Mouse (Mus musculus) CH12.LX (cell line): ENCODE measurements at regions not wholly inside any gene's neighbourhood (a gene's known extent, or its start where the extent isn't known, plus 50 kb on each side); places are given as distances from the start of the nearest gene placed in this dataset.

Experiments used
- DNase-seq: peaks from one replicate; pipeline ENCODE4 v3.0.0-alpha.2; 2013; ENCODE audit errors: extremely low read depth
- H3K27ac ChIP-seq: 2 replicates; pipeline ENCODE4 v1.5.1; 2012; ENCODE audit warnings: low read depth, mild to moderate bottlenecking, control low read depth, moderate library complexity; ENCODE audit not compliant: insufficient read depth
- H3K27me3 ChIP-seq: replicated peaks from 2 replicates; pipeline ENCODE3; 2012; ENCODE audit warnings: inconsistent platforms
- H3K36me3 ChIP-seq, 2 experiments: replicated peaks in 1 of 2; 2 replicates each; pipeline versions ENCODE3 to v1.6.1; 2012; ENCODE audit warnings: inconsistent platforms in 1 of 2, low read length in 1 of 2, mild to moderate bottlenecking in 1 of 2, mixed read lengths in 1 of 2, moderate library complexity in 1 of 2; ENCODE audit not compliant: control insufficient read depth in 1 of 2, insufficient read depth in 1 of 2
- H3K4me1 ChIP-seq, 2 experiments: 2 replicates each; pipeline ENCODE4 v1.6.1; 2012; ENCODE audit warnings: inconsistent platforms in 1 of 2, moderate library complexity in 1 of 2; ENCODE audit not compliant: insufficient read depth in 2 of 2, control insufficient read depth in 1 of 2
- H3K4me2 ChIP-seq: 2 replicates; pipeline ENCODE4 v1.6.1; 2012; ENCODE audit warnings: low read depth, mild to moderate bottlenecking, control low read depth; ENCODE audit not compliant: poor library complexity, insufficient read depth, severe bottlenecking
- H3K4me3 ChIP-seq, 3 experiments: fragments of 150-350 bp in 1 of 3; sonication (generic) in 1 of 3; replicated peaks in 1 of 3; 2 replicates each; pipeline versions ENCODE3 to v1.5.1; 2011 to 2012; ENCODE audit warnings: low read depth in 2 of 3, low read length in 2 of 3, mild to moderate bottlenecking in 2 of 3, moderate library complexity in 2 of 3, control low read depth in 1 of 3, improper control_type of control experiment in 1 of 3, inconsistent platforms in 1 of 3, mixed read lengths in 1 of 3; ENCODE audit not compliant: poor library complexity in 1 of 3
- H3K79me2 ChIP-seq: replicated peaks from 2 replicates; pipeline ENCODE4 v1.6.1; 2012; ENCODE audit warnings: mild to moderate bottlenecking, moderate library complexity; ENCODE audit not compliant: control insufficient read depth, poor library complexity, insufficient read depth, severe bottlenecking; ENCODE audit errors: extremely low read depth
- H3K9ac ChIP-seq: 2 replicates; pipeline ENCODE4 v1.6.1; 2012; ENCODE audit warnings: low read depth, mild to moderate bottlenecking, control low read depth, moderate library complexity; ENCODE audit not compliant: insufficient read depth
- H3K9me3 ChIP-seq: replicated peaks from 2 replicates; pipeline ENCODE3; 2012; ENCODE audit warnings: low read length, inconsistent platforms, mixed read lengths
- BHLHE40 ChIP-seq: IDR thresholded peaks from 2 replicates; pipeline ENCODE4 v1.6.1; 2011; ENCODE audit warnings: mild to moderate bottlenecking, low read depth, low read length, improper control_type of control experiment
- CHD1 ChIP-seq: IDR thresholded peaks from 2 replicates; pipeline ENCODE4 v1.6.1; 2012; ENCODE audit warnings: low read depth, low read length, improper control_type of control experiment, inconsistent platforms
- CTCF ChIP-seq, 2 experiments: IDR thresholded peaks in 1 of 2; conservative IDR thresholded peaks in 1 of 2; 2 replicates each; pipeline ENCODE4 v1.5.1; 2011 to 2012; ENCODE audit warnings: low read depth in 2 of 2, low read length in 2 of 2, improper control_type of control experiment in 1 of 2, inconsistent platforms in 1 of 2, mild to moderate bottlenecking in 1 of 2, moderate library complexity in 1 of 2
- E2F4 ChIP-seq: IDR thresholded peaks from 2 replicates; pipeline ENCODE4 v1.6.1; 2011; ENCODE audit warnings: low read depth, low read length, improper control_type of control experiment; ENCODE audit not compliant: insufficient replicate concordance
- HCFC1 ChIP-seq: IDR thresholded peaks from 2 replicates; pipeline ENCODE4 v1.6.1; 2012; ENCODE audit warnings: low read depth, mild to moderate bottlenecking, inconsistent platforms, low read length, improper control_type of control experiment
- IRF4 ChIP-seq: IDR thresholded peaks from 2 replicates; pipeline ENCODE4 v1.6.1; 2014; ENCODE audit warnings: low read depth, mild to moderate bottlenecking, inconsistent platforms, low read length, improper control_type of control experiment
- KAT2A ChIP-seq: IDR thresholded peaks from 2 replicates; pipeline ENCODE4 v1.6.1; 2012; ENCODE audit warnings: low read length, improper control_type of control experiment, inconsistent platforms; ENCODE audit not compliant: insufficient replicate concordance
- MAZ ChIP-seq: IDR thresholded peaks from 2 replicates; pipeline ENCODE4 v1.6.1; 2012; ENCODE audit warnings: low read depth, mild to moderate bottlenecking, inconsistent platforms, low read length, improper control_type of control experiment, moderate library complexity
- MEF2A ChIP-seq: IDR thresholded peaks from 2 replicates; pipeline ENCODE4 v1.6.1; 2014; ENCODE audit warnings: low read depth, mild to moderate bottlenecking, inconsistent platforms, low read length, improper control_type of control experiment, borderline replicate concordance
- MYC ChIP-seq: IDR thresholded peaks from 2 replicates; pipeline ENCODE4 v1.6.1; 2011; ENCODE audit warnings: low read depth, mild to moderate bottlenecking, improper control_type of control experiment, low read length
- POLR2A ChIP-seq: IDR thresholded peaks from 2 replicates; pipeline ENCODE4 v1.6.1; 2011; ENCODE audit warnings: low read depth, mild to moderate bottlenecking, improper control_type of control experiment, low read length
- RAD21 ChIP-seq: IDR thresholded peaks from 2 replicates; pipeline ENCODE4 v1.6.1; 2011; ENCODE audit warnings: low read depth, mild to moderate bottlenecking, low read length, improper control_type of control experiment, moderate library complexity
- UBTF ChIP-seq: IDR thresholded peaks from 2 replicates; pipeline ENCODE4 v1.6.1; 2012; ENCODE audit warnings: low read depth, mild to moderate bottlenecking, inconsistent platforms, low read length, improper control_type of control experiment, moderate library complexity
- USF1 ChIP-seq: IDR thresholded peaks from 2 replicates; pipeline ENCODE4 v1.6.1; 2014; ENCODE audit warnings: low read depth, mild to moderate bottlenecking, inconsistent platforms, low read length, improper control_type of control experiment
- ZNF384 ChIP-seq: IDR thresholded peaks from 2 replicates; pipeline ENCODE4 v1.6.1; 2012; ENCODE audit warnings: low read depth, low read length, improper control_type of control experiment, inconsistent platforms
- dilution Hi-C: fragments of 300-500 bp; cut with MboI; formaldehyde crosslinking; loops from 2 replicates; pipeline ENCODE4 v1.14.3; 2020; ENCODE audit warnings: low sequenced_read_pairs; ENCODE audit not compliant: extremely low pct_unique_long_range_greater_than_20kb, extremely low pct_ligation_motif_present
- in situ Hi-C: fragments of 300-500 bp; cut with MboI; formaldehyde crosslinking; loops from 3 replicates; pipeline ENCODE4 v1.14.3; 2019; ENCODE audit warnings: low sequenced_read_pairs, low pct_ligation_motif_present, low pct_unique_long_range_greater_than_20kb, mixed read lengths

DNA sequence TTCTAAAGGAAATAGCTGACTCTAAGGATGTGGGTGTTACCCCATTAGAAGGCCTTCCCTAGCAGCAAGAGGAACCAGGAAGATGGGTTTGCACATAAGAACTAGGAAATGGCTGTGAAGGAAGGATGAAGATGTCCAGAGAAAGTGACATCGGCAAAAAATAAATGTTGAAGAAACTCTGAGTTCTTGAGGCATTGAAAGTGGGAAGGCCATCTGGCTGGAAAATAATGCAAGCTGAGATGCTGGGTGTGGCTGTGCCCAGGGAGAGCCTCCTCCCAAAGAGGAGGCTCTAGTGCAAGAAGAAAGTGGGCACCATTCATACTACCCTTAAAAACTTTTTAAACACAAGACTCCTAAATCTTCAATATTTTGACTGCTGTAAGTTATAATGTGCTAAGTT is 99.9 kb upstream of the F13a1 start:
- dilution Hi-C loops, result no loop called here
- Histone ChIP-seq H3K4me2 (no peak overlapping the region), H3K4me3 (no peak overlapping the region), H3K27me3 (no peaks in the 10 kb centered on the region), H3K79me2 (no peaks in the 10 kb centered on the region), H3K36me3 (no peaks in the 10 kb centered on the region), H3K27ac (no peak overlapping the region), H3K4me1 (peaks cover 3 to 25% of the 10 kb centered on the region in 2 experiments; a peak in 3 of 4 replicates), H3K9ac (no peak overlapping the region), H3K9me3 (no peaks in the 10 kb centered on the region)
- in situ Hi-C loops, result no loop called here
- no peak for DNase-seq
- TF ChIP-seq USF1 (no peak), MAZ (no peak), IRF4 (no peak)

GRCm38 (mm10) chr13:37149066-37149781 is 99.2 kb upstream of the F13a1 start:
- no peak overlapping the region for H3K27ac ChIP-seq
- TF ChIP-seq MEF2A (no peak), BHLHE40 (no peak), MYC (no peak), HCFC1 (no peak), ZNF384 (no peak), RAD21 (no peak), CHD1 (no peak), POLR2A (no peak)
- no peak overlapping the region for H3K9ac ChIP-seq
- H3K9me3 ChIP-seq, result no peaks in the 10 kb centered on the region
- in situ Hi-C loops, result no loop called here
- no peak for DNase-seq
- H3K79me2 ChIP-seq, result no peaks in the 10 kb centered on the region
- no peaks in the 10 kb centered on the region for H3K27me3 ChIP-seq
- H3K4me2 ChIP-seq, result no peak overlapping the region
- H3K36me3 ChIP-seq, result no peaks in the 10 kb centered on the region
- H3K4me1 ChIP-seq, result peaks cover 3 to 25% of the 10 kb centered on the region in 2 experiments; a peak in 3 of 4 replicates
- dilution Hi-C loops, result no loop called here
- H3K4me3 ChIP-seq, result no peak overlapping the region

DNA sequence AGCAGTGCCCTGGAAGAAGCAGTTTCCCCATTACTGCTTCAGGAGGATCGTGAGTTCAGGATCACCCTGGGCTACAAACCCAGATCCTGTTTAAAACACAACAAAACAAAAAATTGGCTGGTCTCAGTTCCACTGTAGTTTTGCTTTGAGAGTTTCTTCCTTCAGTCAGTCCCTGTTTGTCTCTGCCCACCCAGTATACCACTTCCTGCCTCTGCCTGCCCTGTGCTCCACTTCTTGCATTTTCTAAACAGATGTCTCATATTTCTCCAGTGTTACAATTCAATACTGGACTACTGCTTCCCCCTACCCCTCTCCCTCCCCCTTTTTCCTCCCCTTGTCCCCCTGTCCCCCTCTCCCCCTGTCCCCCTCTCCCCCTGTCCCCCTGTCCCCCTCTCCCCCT is 98.6 kb upstream of the F13a1 start:
- in situ Hi-C loops, result no loop called here
- H3K27ac ChIP-seq, result no peak overlapping the region
- no peaks in the 10 kb centered on the region for H3K9me3 ChIP-seq
- H3K27me3 ChIP-seq, result no peaks in the 10 kb centered on the region
- H3K79me2 ChIP-seq, result no peaks in the 10 kb centered on the region
- no peak overlapping the region for H3K4me2 ChIP-seq
- H3K4me3 ChIP-seq, result no peak overlapping the region
- H3K4me1 ChIP-seq, result peaks cover 3 to 25% of the 10 kb centered on the region in 2 experiments; a peak in 3 of 4 replicates
- TF ChIP-seq RAD21 (no peak), UBTF (no peak), POLR2A (no peak), E2F4 (no peak), KAT2A (no peak), CTCF (conservative IDR thresholded peaks at IDR 0.05 in 1 of 2, IDR thresholded peaks at IDR 0.05 in 1 of 2; ENCODE audit: low read depth in 2 of 2, low read length in 2 of 2) (no peak)
- TF ChIP-seq, all 38 proteins: peak for 0
- no peak for DNase-seq
- Histone ChIP-seq H3K9ac (no peak overlapping the region), H3K36me3 (no peaks in the 10 kb centered on the region)
- dilution Hi-C loops, result no loop called here
